Mouse (Mus musculus) heart, adult 2 months (tissue): ENCODE measurements at regions not wholly inside any gene's neighbourhood (a gene's known extent, or its start where the extent isn't known, plus 50 kb on each side); places are given as distances from the start of the nearest gene placed in this dataset.

Experiments used
- CTCF ChIP-seq: fragments of 200-600 bp; IDR thresholded peaks from 2 replicates; pipeline ENCODE4 v1.8.1; 2022; ENCODE audit warnings: antibody characterized with exemption, mild to moderate bottlenecking, moderate library complexity
- POLR2A ChIP-seq: fragments of 200-500 bp; IDR thresholded peaks from 2 replicates; pipeline ENCODE4 v1.6.1; 2011; ENCODE audit warnings: mild to moderate bottlenecking, low read depth, low read length, control low read depth; ENCODE audit not compliant: insufficient read depth

DNA sequence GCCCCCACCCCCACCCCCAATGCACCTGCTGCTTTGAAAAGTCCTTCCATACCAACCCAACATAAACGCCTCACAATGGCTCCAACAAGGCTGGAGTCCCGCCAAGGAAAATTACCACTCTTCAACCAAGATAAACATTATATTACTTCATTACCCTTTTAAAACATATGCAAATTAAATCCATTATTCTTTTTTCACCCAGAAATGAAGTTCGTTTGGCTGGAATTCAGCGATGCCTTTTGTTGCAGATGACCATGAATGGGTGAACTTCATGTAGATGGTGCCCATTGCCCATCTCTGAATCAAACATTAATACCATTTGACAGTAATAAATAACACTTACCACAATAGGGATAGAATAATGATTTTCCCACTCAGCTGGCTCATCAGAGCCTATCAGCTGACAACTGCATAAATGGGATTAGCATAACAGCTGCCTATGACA lies 188.1 kb upstream of the Tox3 start:
- TF ChIP-seq CTCF, result no peak
- TF ChIP-seq POLR2A, result no peak
